Mouse (Mus musculus): ENCODE data around the gene Pik3r1.

- TF ChIP-seq POLR2A (IDR thresholded peaks at IDR 0.05; ENCODE audit: insufficient read length, low read depth) (no peak), REST (IDR thresholded peaks at IDR 0.05; ENCODE audit: insufficient read depth, insufficient read length) (no peak), MYOD1 (IDR thresholded peaks at IDR 0.05; ENCODE audit: control insufficient read depth in 1 of 3, insufficient read length in 2 of 3, low read depth in 2 of 3) (no peak), TCF12 (IDR thresholded peaks at IDR 0.05; ENCODE audit: insufficient read depth, poor library complexity, severe bottlenecking) (no peak), POLR2AphosphoS2 (IDR thresholded peaks at IDR 0.05; ENCODE audit: insufficient read length, low read depth) (no peak), E2F4 (IDR thresholded peaks at IDR 0.05; ENCODE audit: insufficient read depth) (no peak), MAX (IDR thresholded peaks at IDR 0.05; ENCODE audit: low read depth) (no peak), CEBPB (IDR thresholded peaks at IDR 0.05; ENCODE audit: insufficient read depth, poor library complexity, severe bottlenecking) (no peak), MYOG (IDR thresholded peaks at IDR 0.05; ENCODE audit: control insufficient read depth in 1 of 3, insufficient read depth in 1 of 3, insufficient read length in 2 of 3, low read depth in 2 of 3) (no peak), USF1 (IDR thresholded peaks at IDR 0.05; ENCODE audit: low read depth) (no peak)
Observed at GRCm38 (mm10) chr13:101764111-101764510, 3.9 kb downstream of the Pik3r1 start.
